Mouse (Mus musculus) layer of hippocampus, adult 18-20 months (tissue): ENCODE data around the gene Prr19. TPM values are rescaled to one million over a fixed set of nuclear protein-coding genes. Genes with fewer than 3 reads are reported as not detected.
A peak's percentile ranks its signal among the peaks of the same experiment; 100 is the strongest.
"Not testable (repeated sequence)": the region's sequence is repeated elsewhere in the genome, so short reads cannot be mapped to it uniquely, and the experiment has no call there.

Experiments used
- DNase-seq, 2 experiments: peaks; one replicate each; pipeline ENCODE4 v3.0.0; 2022; ENCODE audit warnings: low spot score in 2 of 2
- total RNA-seq, 2 experiments: library from RNA; stranded (reverse); gene quantifications; 2 replicates each; pipeline ENCODE4 v1.2.3; 2021

Prr19 gene
- total RNA-seq, 2 experiments from 2014 or later = not detected

DNA sequence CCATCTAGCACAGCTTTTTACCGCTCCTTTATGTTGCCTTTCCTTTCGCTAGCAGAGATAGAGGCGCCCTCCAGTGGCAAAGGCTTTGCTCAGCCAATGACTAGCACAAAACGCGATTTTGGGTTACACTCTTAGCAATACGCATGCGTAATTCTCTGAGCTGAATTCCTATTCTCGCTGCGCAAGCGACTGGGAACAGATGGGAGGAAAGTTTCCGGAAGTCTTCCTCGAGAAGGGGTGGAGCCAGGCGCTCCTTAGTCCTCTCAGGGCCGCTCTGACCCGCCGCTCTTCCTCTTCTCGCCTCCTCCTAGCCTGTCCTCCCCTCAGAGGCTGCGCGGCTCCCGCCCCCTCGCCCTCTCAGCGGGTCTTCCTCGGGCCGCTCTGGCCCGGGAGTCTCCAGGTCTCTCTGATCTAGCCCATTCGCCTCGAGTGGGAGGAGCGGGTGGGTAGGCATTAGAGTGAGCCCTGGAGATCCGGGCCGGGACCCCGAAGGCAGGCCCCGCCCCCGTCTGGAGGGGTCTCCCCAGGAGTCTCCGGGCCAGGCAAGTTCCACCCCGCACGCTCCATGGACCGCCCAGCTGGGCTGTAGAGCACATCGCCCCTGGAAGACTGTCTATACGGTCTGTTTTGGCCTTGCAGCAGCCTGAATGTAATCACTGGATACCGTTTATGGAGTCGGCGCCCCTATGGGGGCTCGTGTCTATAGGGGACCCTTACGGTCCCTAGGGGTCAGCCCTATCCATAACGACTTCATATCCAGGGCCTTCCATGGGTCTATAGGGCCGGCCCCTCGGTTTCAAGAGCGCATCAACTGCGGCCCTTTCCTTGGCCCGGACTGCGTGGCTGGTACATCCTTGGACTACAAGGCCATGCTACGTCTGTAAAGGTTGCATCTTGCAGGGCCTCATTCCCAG lies 15.6 kb downstream of the Prr19 start, which contains the start of gene Megf8:
Gene Megf8, plus strand, starts transcription at position 633 of the 914 bp plus-strand sequence.
- DNase-seq = peak; percentile 97 to 99

GRCm38 (mm10) chr7:25317446-25317999 lies 16.3 kb downstream of the Prr19 start:
- DNase-seq = no peak

GRCm38 (mm10) chr7:25322058-25322484 lies 20.9 kb downstream of the Prr19 start:
- no peak for DNase-seq

- DNase-seq = no peak
Measured at GRCm38 (mm10) chr7:25323219-25323618, 22.0 kb downstream of the Prr19 start.

DNA sequence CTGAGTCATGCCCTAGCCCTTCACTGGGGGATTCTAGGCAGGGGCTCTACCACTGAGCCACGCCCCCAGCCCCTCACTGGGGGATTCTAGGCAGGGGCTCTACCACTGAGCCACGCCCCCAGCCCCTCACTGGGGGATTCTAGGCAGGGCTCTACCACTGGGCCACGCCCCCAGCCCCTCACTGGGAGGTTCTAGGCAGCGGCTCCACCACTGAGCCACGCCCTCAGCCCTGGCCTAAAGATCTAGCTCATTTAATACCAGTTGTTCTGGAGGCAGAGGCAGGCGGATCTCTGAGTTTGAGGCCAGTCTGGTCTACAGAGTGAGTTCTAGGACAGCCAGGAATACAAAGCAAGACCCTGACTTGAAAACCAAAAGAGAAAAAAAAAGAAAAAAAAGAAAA lies 24.2 kb downstream of the Prr19 start:
- not testable (repeated sequence) for DNase-seq

DNA sequence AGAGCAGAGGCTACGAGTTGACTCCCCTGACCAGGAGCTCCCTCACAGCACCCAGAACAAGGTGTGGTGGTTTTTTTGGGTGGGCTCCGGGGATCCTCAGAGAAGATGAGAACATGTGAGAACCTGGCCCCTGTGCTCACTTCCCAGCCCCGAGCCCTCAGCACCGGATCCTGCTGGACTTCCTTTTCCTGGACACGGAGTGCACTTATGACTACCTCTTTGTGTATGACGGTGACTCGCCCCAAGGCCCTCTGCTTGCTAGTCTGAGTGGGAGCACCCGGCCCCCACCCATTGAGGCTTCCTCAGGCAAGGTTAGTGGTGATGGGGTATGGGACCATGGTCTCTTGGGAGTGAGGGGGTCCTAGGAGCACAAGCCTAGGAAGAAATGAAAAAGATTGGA lies 25.0 kb downstream of the Prr19 start:
- DNase-seq = no peak

- peak in 1 of 2 experiments; percentile 77 for DNase-seq
Measured at GRCm38 (mm10) chr7:25333596-25334307, 32.5 kb downstream of the Prr19 start.

- DNase-seq = no peak
Measured at GRCm38 (mm10) chr7:25334472-25334871, 33.3 kb downstream of the Prr19 start.

GRCm38 (mm10) chr7:25339329-25339728 lies 38.1 kb downstream of the Prr19 start:
- no peak for DNase-seq

GRCm38 (mm10) chr7:25341000-25341784 lies 40.0 kb downstream of the Prr19 start:
- peak; percentile 28 to 66 for DNase-seq

DNA sequence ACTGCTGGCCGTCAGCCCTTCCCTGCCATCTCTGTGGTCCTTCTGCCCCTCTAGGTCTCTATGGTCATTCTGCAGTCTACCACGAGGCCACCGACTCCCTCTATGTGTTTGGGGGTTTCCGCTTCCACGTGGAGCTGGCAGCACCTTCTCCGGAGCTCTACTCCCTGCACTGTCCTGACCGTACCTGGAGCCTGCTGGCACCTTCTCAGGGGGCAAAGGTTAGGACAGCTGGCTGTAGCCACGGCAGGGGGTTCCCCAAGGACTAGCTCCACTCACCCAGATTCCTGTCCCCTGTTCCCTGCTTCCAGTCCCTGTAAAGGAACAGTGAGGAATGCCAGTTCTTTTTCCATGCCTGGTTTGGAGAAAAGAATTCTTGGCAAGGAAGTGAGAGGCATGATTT lies 47.6 kb downstream of the Prr19 start:
- no peak for DNase-seq

Other genes with a start within 250 kb of the Prr19 start
- 100 to 1,000 TPM; 213 to 225 TPM for gene Grik5, start 229.1 kb upstream of the Prr19 start, total RNA-seq
- 10 to 100 TPM; 30.9 to 33.2 TPM for gene Zfp574, start 228.8 kb upstream of the Prr19 start, total RNA-seq
- 1 to 10 TPM; 6.9 to 8.1 TPM for gene Pou2f2, start 121.7 kb upstream of the Prr19 start, total RNA-seq
- 10 to 100 TPM; 26.8 to 29.9 TPM for gene Dedd2, start 80.8 kb upstream of the Prr19 start, total RNA-seq
- 10 to 100 TPM; 12.6 to 12.7 TPM for gene Zfp526, start 80.0 kb upstream of the Prr19 start, total RNA-seq
- 100 to 1,000 TPM; 208 to 221 TPM for gene Gsk3a, start 63.6 kb upstream of the Prr19 start, total RNA-seq
- gene Erf, start 50.6 kb upstream of the Prr19 start, total RNA-seq = 10 to 100 TPM; 43.1 to 46.3 TPM
- 100 to 1,000 TPM; 198 to 203 TPM for gene Cic, start 33.7 kb upstream of the Prr19 start, total RNA-seq
- 10 to 100 TPM; 19.3 to 27.7 TPM for gene Pafah1b3, start 3.4 kb upstream of the Prr19 start, total RNA-seq
- gene Tmem145, start 4.7 kb downstream of the Prr19 start, total RNA-seq = 10 to 100 TPM; 23.0 to 25.0 TPM
- gene Megf8, start 15.8 kb downstream of the Prr19 start, total RNA-seq = 10 to 100 TPM; 99.1 to 99.9 TPM
- not detected for gene Cnfn, start 68.3 kb downstream of the Prr19 start, total RNA-seq
- 10 to 100 TPM in 1 of 2 experiments, 1 to 10 TPM in 1; 9.4 to 11.0 TPM for gene Lipe, start 97.3 kb downstream of the Prr19 start, total RNA-seq
- not detected for gene Cxcl17, start 111.5 kb downstream of the Prr19 start, total RNA-seq
- 1 to 10 TPM; 3.2 to 3.8 TPM for gene Ceacam1, start 176.2 kb downstream of the Prr19 start, total RNA-seq
- gene Ceacam2, start 238.4 kb downstream of the Prr19 start, total RNA-seq = under 1 TPM; 0.72 to 0.99 TPM